Mouse (Mus musculus) kidney, embryonic 14.5 days (tissue): Measurements from ENCODE around the gene Vps41. TPM values are rescaled to one million over a fixed set of nuclear protein-coding genes. Genes with fewer than 3 reads are reported as not detected.
A peak's percentile ranks its signal among the peaks of the same experiment; 100 is the strongest.

ENCODE experiments used
- ATAC-seq: fragments of 200-750 bp; cut with Nextera tagmentation; 2 replicates; pipeline ENCODE4 v1.8.0; 2017; ENCODE audit warnings: moderate number of reproducible peaks, mild to moderate bottlenecking, moderate TSS enrichment, moderate library complexity; ENCODE audit not compliant: low FRiP score, low TSS enrichment
- H3K27ac ChIP-seq: fragments of 300-500 bp; sonication (generic); 2 replicates; pipeline ENCODE4 v1.5.1; 2014; ENCODE audit warnings: low read depth, mild to moderate bottlenecking, low read length, moderate library complexity, mixed read lengths
- H3K27me3 ChIP-seq: fragments of 300-500 bp; sonication (generic); 2 replicates; pipeline ENCODE4 v1.6.1; 2014; ENCODE audit warnings: mild to moderate bottlenecking, low read length; ENCODE audit not compliant: control insufficient read depth, insufficient read depth
- H3K36me3 ChIP-seq: fragments of 300-500 bp; sonication (generic); 2 replicates; pipeline ENCODE4 v1.6.1; 2014; ENCODE audit warnings: low read length, mixed read lengths; ENCODE audit not compliant: control insufficient read depth, insufficient read depth
- H3K4me1 ChIP-seq: fragments of 300-500 bp; sonication (generic); 2 replicates; pipeline ENCODE4 v1.6.1; 2014; ENCODE audit warnings: low read length, mixed read lengths; ENCODE audit not compliant: control insufficient read depth, insufficient read depth
- H3K4me2 ChIP-seq: fragments of 300-500 bp; sonication (generic); replicated peaks from 2 replicates; pipeline ENCODE4 v1.6.1; 2014; ENCODE audit warnings: low read depth, mild to moderate bottlenecking, low read length
- H3K4me3 ChIP-seq: fragments of 300-500 bp; sonication (generic); 2 replicates; pipeline ENCODE4 v1.5.1; 2014; ENCODE audit warnings: mild to moderate bottlenecking, low read length
- H3K9ac ChIP-seq: fragments of 300-500 bp; sonication (generic); 2 replicates; pipeline ENCODE4 v1.6.1; 2014; ENCODE audit warnings: low read depth, mild to moderate bottlenecking, low read length, moderate library complexity
- H3K9me3 ChIP-seq: fragments of 300-500 bp; sonication (generic); 2 replicates; pipeline ENCODE4 v1.6.1; 2016; ENCODE audit warnings: low read length; ENCODE audit not compliant: control insufficient read depth
- WGBS: fragments of 180-500 bp; shearing (Covaris S2); extraction: QIAGEN DNeasy Blood & Tissue Kit; methylation state at CpG from one replicate; pipeline ENCODE4 v1.1.7; 2014; 5-methylcytosine and 5-hydroxymethylcytosine counted together
- polyA plus RNA-seq: library from polyadenylated mRNA; unstranded; fragments of >200 nt; fragmentation: Nextera tagmentation; extraction: Ambion mirVana; gene quantifications from 2 replicates; pipeline ENCODE4 v1.2.1, GENCODE M21; 2014

Vps41 gene
- polyA plus RNA-seq, 1 experiment from 2014 or later, result 64.8 TPM

- no peaks in the 10 kb centered on the region for H3K9me3 ChIP-seq
- no peaks in the 10 kb centered on the region for H3K4me1 ChIP-seq
- 80% methylated on average over 5 of the region's 5 CpGs for WGBS
- H3K9ac ChIP-seq, result no peak overlapping the region
- no peak overlapping the region for H3K4me2 ChIP-seq
- no peak overlapping the region for H3K4me3 ChIP-seq
- H3K27ac ChIP-seq, result no peak overlapping the region
- no peak for ATAC-seq
- no peaks in the 10 kb centered on the region for H3K27me3 ChIP-seq
- peaks cover 2% of the 10 kb centered on the region; the same call in 1 of the 2 replicates for H3K36me3 ChIP-seq
Observed at GRCm38 (mm10) chr13:18868825-18869224, 151.7 kb downstream of the Vps41 start.

GRCm38 (mm10) chr13:18875321-18875720, 158.2 kb downstream of the Vps41 start:
- WGBS, result 2% methylated on average over 7 of the region's 7 CpGs
- H3K4me3 ChIP-seq, result no peak overlapping the region
- no peaks in the 10 kb centered on the region for H3K27me3 ChIP-seq
- no peak overlapping the region for H3K27ac ChIP-seq
- peak; percentile 39; the same call in 1 of the 2 replicates for ATAC-seq
- H3K9me3 ChIP-seq, result no peaks in the 10 kb centered on the region
- H3K4me1 ChIP-seq, result no peaks in the 10 kb centered on the region
- H3K4me2 ChIP-seq, result no peak overlapping the region
- no peak overlapping the region for H3K9ac ChIP-seq
- H3K36me3 ChIP-seq, result no peaks in the 10 kb centered on the region

- H3K4me1 ChIP-seq, result no peaks in the 10 kb centered on the region
- 77% methylated on average over 9 of the region's 9 CpGs for WGBS
- H3K4me2 ChIP-seq, result no peak overlapping the region
- no peaks in the 10 kb centered on the region for H3K9me3 ChIP-seq
- no peak overlapping the region for H3K9ac ChIP-seq
- no peaks in the 10 kb centered on the region for H3K36me3 ChIP-seq
- no peak overlapping the region for H3K27ac ChIP-seq
- H3K4me3 ChIP-seq, result no peak overlapping the region
- ATAC-seq, result peak; percentile 62; the same call in 1 of the 2 replicates
- H3K27me3 ChIP-seq, result no peaks in the 10 kb centered on the region
Observed at GRCm38 (mm10) chr13:18892910-18893309, 175.8 kb downstream of the Vps41 start.

- Histone ChIP-seq H3K36me3 (no peaks in the 10 kb centered on the region), H3K4me3 (no peak overlapping the region), H3K4me2 (no peak overlapping the region), H3K9ac (no peak overlapping the region), H3K4me1 (no peaks in the 10 kb centered on the region), H3K27me3 (no peaks in the 10 kb centered on the region), H3K9me3 (no peaks in the 10 kb centered on the region), H3K27ac (no peak overlapping the region)
- WGBS, result 79% methylated on average over 3 of the region's 3 CpGs
- ATAC-seq, result no peak
Observed at GRCm38 (mm10) chr13:18896789-18897188, 179.7 kb downstream of the Vps41 start.

GRCm38 (mm10) chr13:18903623-18904022, 186.5 kb downstream of the Vps41 start:
- Histone ChIP-seq H3K9ac (no peak overlapping the region), H3K4me2 (no peak overlapping the region), H3K27ac (no peak overlapping the region), H3K27me3 (no peaks in the 10 kb centered on the region), H3K4me1 (no peaks in the 10 kb centered on the region), H3K4me3 (no peak overlapping the region), H3K9me3 (no peaks in the 10 kb centered on the region), H3K36me3 (no peaks in the 10 kb centered on the region)
- ATAC-seq, result no peak
- WGBS, result 67% methylated on average over 6 of the region's 6 CpGs

GRCm38 (mm10) chr13:18914774-18915173, 197.7 kb downstream of the Vps41 start:
- Histone ChIP-seq H3K27me3 (no peaks in the 10 kb centered on the region), H3K9me3 (no peaks in the 10 kb centered on the region), H3K27ac (no peak overlapping the region), H3K4me2 (no peak overlapping the region), H3K4me1 (no peaks in the 10 kb centered on the region), H3K4me3 (no peak overlapping the region), H3K9ac (no peak overlapping the region), H3K36me3 (no peaks in the 10 kb centered on the region)
- no peak for ATAC-seq
- 86% methylated on average over 4 of the region's 4 CpGs for WGBS

Other genes starting within 250 kb of the Vps41 start
- gene Amph, start 230.9 kb downstream of the Vps41 start, polyA plus RNA-seq, result 8.8 and 14.9 TPM in 2 replicates